Mouse (Mus musculus): ENCODE data around the gene Papss2. TPM values are rescaled to one million over a fixed set of nuclear protein-coding genes. Genes with fewer than 3 reads are reported as not detected.

The Papss2 gene
- total RNA-seq, 2 experiments from 2014 or later = 13.1 to 15.2 TPM

DNA sequence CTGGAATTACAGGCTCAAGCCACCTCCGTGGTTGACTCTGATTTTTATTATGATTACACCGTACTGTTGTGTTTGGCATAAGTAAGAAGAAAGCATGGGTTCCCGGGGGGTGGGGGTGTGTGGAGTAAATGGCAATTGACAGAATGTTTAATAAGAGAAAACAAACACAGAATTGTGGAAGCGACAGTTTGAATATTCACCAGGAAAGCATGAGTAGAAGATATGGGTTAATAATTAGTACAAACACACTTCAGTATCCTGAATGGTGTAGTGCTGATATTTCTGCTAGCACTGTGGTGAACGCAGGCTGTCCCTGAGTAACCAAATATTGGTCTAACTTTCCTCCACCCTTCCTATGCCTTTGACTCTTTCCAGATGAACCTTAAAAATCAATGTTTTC is 3.8 kb downstream of the Papss2 start:
- DNase-seq = no peak

DNA sequence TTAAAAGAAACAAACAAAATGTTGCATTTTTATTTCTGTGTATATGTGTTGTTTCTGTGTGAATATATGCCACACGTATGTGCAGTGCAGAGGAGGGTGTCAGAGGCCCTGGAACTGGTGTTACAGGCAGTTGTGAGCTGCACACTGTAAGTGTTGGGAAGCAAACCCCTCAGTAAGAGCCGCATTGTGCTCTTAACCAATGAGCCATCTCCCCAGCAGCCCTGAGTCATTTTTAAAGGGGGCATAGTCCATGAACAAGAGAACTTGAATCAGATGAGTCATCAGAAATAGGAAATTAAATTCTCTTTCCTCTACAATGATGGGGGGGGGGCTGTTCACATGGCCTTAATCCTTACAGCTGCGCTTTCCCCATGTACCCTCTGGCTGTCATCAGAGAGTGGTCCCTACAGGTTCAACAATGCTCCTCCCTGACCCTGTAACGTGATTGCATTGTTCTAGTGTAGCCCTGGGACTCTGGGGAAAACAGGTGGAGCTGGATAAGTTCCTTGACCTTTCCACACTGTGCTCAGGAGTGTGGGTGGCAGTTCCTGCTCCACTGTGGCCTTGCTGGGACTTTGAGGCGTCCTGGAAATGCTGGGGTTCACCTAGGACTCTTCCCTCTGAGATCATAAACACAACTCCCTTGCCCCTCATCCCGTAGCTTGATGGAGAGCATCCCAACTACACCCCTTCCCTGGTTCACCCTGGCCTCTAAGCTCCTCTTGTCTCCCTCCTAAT is 5.6 kb downstream of the Papss2 start:
- peak in 1 of 2 experiments; percentile 21 for DNase-seq

DNA sequence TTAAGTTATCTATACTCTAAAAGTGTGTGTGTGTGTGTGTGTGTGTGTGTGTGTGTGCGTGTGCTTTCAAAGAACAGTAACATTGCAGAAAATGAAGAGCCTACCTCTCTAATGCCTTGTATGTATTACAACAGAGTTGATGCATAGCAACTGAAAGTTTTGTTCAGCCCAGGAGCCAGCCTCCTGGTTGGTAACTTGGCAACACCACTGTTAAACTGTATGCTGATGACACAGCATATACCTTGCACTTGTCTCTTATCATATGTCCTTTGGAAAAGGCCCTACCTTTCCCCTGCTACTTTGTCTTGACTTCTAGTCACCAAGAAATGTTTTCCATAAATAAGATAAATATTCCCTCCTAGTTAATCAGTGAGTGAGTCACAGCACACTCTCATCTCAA is 7.9 kb downstream of the Papss2 start:
- DNase-seq = no peak

DNA sequence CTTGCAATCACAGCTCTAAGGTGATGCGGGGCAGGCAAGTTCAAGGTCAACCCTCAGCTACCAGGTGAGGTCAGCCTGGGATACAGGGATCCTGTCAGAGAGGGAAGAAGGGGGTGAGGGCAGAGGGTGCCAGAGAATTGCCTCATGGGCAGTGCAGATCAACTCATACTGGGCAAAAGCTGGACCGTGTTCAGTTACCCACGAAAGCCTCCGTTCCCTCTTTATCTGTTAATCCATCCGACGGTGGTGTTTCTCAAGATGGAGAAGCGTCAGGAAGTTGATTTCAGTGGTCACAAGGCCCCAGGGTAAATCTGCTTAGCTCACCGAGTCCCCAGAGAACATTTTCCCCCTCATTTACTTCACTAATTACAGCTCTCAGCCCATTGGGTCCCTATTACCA is 8.5 kb downstream of the Papss2 start:
- DNase-seq = no peak

DNA sequence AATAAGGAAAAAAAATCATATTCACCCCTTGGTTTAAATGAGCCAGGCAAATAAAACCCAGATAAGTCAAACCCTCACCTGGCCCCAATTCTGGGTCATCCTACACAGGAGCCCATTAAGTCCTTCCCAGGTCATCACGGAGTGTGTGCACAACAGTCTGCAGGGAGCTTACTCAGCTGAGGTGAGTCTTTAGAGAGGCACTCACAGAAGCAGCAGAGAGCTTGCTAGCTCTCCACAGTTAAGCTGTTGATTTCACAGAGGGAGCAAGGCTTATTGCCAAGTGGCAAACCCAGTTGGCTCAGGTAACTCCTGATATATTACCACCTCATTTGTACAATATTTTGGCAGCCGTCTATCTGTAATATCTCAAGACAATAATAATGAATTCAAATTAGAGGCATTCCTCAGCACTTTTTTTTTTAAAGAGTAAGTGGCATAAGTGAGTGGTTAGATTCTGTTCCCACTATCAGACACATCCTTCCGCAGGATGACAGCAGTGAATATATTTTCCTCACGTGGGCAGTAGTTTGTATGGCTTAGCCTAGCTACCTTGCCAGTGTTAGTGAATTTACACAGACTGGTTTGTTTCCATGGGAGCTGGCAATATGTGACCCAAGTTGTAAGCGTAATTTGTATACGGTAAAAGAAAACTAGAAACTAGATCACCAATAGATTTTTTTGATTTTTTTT is 9.1 kb downstream of the Papss2 start:
- no peak for DNase-seq

DNA sequence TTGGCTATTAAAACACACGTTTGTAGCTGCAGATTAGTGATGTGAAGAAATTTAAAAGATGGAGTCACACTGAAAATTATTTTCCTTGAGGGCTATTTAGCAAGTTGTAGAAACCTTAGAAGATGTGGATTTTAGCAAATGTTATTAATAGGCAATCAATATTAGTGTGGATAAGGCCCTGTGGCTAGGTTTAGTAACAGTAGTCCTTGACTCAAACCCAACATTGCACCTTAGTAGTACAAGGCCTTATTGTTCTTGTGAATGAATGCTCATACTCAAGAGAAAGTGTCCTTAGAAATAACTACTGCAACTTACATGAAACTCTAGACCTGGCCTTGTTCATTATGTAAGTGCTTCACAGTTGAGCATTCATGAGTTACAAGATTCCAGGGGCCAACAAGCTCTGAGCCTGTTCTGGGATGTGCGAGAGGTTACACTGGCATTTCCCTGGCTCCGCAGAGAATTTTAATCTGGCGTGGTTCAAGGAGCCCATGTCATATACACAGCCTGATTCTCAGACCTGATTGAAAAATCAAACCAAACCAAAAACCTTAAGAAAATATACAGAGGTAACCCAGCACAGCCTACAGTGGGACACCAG is 10.7 kb downstream of the Papss2 start:
- no peak for DNase-seq

DNA sequence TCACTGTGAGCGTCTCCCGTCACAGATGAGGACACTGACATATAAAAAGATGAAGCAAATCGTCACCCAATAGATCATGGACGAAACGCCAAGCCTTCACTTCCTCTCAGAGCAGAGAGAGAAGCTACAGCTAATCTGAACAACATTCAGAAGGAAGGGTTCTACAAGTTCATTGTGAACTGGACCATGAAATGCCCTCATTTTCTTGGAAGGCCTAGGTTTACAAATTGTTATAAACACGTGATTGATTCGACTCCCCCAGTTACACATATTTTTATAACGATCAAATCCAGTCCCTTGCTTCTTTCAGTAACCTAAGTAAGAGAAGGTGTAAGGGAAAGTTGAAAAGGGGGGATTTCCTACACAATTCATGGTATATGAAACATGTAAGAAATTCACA is 11.4 kb downstream of the Papss2 start:
- no peak for DNase-seq

DNA sequence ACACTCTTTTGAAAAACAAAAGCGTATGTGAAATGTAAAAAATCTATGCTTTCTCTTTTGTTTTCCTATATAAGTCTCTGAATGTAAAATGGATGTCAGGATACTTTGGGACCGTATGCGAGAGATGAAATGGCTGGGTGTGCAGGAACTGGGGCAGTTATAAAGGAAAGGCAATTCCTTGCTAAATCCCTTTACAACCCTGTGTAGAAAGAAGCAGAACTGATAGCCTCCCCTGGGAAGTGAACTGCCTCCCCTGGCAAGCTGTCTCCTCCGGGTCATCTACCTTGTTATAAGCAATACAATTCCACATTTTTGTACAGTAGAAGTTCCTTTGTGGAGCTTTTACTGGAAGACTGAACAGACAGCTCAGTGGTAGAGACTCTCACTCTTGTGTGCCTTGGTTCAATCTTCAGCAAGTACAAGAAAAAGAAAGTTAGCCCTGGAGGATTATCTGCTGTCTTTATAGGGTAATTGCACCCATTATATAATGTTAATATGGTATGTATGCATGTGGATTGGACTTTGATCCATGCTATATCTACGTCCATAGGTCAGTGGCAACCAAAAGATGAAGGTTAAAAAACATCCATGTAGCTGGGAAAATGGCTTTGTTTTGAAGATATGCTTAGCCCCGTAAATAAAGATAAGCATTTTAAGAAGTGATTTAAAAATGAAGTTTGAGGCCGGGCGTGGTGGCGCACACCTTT is 15.9 kb downstream of the Papss2 start:
- DNase-seq = no peak

DNA sequence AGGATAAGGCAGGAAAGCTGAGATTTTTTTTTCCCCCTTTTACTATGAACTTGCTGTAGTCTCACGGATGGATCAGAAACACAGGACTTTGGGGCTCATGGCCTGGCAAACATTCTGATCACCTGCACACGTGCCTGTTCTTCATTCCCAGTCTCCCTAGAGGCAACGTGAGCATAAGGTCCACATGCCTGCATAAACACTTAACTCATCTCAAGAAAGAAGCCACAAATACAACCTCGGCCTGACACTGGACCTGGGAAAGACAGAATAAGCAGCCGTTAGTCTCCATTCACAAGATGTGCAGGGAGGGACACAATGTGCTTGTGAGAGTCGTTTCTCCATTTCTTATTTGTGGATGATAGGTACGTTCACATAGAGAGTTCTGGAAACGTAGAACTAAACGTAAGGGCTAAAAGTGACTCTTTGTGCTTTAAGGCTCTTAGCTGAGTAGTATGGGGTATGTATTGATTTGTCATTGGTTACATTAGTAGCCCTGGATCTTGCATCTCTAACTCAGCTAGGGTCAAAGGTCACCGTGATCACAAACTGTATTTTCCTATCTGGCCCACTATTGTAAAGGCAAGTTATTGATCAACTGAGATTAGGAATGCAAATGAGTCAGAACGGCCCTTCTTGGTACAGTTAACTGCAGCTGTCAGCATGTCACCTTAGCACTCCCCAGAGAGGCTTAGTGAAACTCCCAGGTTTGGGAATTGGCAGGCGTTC is 18.6 kb downstream of the Papss2 start:
- DNase-seq = no peak

DNA sequence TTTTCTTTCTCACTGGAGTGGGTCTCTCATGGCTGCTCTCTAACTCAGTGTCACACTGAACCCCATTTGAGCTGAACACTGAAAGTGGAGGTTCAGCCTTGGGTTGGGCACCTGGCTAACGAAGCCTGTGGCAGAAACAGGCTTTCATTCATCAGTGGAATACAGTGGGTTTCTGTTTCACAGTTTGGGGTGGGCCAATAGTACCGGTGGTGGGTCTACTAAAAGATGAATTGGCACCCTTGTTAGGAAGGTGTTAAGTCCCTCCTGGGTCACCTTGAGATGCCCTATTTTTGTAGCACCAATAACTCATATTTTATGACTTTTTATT is 19.1 kb downstream of the Papss2 start:
- DNase-seq = no peak

DNA sequence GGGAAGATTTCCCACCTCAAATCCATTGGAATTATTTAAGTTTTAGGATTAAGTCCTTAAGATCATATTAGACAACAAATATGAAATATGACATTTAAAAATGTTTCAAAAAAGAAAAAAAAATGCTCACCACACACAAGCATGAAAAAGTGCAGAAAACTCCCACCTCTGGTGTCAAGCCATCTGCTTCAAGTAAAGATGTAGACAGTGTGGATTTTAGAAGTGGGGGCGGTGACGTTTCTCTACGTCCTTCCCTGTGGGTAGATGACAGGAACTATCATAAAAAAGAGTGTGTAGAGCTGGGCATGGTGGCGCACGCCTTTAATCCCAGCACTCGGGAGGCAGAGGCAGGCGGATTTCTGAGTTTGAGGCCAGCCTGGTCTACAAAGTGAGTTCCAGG is 21.1 kb downstream of the Papss2 start:
- DNase-seq = no peak

DNA sequence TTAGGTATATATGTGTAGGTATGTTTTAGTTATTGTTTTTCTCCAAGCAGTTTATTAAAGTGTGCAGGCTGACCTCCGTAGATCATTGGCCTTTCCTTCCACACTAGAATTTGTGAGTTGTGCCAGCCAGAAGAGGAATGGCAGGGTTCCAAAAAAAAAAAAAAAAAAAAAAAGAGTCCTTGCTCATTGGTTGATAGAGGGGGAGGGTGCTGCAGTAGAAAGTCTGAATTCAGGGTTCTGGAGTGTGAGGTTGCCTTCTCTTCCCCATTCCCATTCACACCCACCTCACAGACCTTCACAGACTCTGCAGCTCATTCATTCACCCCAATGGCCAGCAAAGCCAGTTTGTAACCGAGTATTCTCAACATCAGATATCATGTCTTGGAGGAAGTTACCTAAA is 24.1 kb downstream of the Papss2 start:
- no peak for DNase-seq

DNA sequence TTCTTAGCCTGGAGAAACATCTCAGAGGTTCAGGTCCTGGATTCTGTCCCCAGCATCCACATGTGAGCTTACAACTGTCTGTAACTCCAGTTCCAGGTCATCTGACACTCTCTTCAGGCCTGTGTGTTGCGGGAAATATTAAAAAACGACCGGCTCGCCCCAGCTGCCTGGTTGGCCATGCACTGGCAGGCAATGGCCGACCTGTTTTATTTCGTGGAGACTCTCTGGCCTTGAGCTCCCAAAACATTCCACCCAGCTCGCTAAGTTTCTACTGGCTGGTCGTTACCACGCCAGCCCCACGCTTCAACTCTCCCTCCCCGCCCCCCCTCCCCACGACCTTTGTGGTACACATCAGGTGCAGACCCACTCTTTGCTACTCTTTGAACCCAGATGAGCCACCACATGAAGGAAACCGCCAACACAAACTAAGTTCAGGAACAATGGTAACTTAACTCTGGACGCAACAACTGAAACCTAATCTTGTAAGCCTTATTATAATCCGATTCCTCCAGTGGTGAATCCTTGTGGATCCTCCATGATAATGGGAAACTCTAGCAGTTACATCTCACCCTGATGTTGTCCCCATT is 25.4 kb downstream of the Papss2 start:
- no peak for DNase-seq

DNA sequence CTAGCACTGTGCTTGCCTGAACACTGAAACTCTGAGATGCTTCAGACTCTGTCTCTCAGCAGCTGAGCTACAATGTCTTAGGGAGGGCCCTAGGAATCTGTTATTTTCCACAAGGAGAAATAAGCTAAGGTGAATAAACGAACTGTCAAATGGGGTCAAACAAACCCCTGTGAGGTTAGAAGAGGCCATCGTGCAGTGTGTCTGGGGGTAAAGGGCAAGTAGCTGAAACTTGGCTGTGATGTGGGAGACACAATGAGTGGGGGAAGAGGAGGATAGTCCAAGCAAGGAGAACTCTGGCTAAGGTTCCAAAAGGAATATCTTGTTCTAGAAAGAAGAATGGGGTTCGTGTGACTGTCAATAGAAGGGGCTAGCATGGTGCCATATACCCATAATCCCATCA is 26.6 kb downstream of the Papss2 start:
- no peak for DNase-seq

DNA sequence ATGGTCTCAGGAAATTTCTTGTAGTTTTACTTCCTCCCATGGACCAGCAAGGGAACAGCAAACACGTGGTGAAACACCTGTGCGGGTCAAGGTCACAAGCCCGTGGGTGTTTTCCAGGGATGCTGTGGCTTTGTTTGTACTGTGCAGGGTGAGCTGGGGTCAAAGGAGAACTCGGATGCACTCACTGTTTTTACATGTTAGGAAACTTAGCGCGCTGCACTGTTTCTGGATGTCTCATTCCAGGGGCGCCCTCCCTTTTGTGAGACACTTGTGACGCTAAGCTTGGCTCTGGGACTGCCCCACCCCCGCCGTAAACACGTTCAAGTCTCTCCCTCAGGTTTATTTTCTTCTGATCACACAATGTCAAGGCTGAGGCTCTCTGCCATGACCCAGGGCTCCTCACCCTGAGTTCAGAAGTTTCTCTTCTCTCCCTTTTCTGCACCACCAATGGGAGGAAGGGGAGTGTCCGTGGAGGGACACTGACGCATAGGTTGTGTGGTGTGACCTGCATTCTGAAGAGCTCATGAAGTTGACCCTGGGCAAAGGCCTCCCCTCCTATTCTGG is 31.3 kb downstream of the Papss2 start:
- no peak for DNase-seq

DNA sequence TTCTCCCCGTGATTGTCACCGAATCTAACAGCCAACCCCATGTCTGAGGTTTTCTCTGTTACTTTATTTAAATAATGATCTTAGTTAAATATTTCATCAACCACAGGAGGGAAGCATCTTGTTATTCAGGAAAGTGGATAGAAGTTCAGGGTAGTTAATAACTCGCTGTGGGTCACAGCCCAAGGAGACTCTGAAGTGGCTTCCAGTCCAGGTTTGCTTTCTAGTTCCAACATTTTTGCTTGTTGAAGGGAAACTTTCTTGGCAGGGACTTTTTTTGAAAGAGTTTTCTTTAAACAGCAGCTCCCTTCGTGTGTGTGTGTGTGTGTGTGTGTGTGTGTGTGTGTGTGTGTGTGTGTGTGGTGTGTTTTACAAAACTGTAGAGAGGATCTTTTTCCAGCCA is 32.0 kb downstream of the Papss2 start:
- no peak for DNase-seq

DNA sequence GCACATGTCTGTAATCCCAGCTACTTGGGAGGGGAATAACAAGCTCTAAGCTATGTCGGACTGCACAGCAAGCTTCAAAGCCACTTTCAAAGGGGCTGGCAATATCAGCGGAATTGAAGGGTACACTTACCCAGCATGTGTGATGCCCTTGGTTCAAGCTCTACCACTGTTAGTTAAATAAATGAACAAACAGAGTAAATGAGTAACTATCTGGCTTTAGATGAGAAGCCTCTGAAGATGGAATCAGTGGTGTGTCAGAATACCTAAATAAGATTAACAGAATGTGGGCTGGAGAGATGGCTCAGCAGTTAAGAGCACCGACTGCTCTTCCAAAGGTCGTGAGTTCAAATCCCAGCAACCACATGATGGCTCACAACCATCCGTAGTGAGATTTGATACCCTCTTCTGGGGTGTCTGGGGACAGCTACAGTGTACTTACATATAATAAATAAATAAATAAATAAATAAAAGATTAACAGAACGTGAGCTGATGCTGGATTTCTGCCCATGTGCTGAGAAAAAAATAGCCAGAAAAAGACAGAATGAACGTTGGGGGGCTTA is 33.1 kb downstream of the Papss2 start:
- DNase-seq = no peak

DNA sequence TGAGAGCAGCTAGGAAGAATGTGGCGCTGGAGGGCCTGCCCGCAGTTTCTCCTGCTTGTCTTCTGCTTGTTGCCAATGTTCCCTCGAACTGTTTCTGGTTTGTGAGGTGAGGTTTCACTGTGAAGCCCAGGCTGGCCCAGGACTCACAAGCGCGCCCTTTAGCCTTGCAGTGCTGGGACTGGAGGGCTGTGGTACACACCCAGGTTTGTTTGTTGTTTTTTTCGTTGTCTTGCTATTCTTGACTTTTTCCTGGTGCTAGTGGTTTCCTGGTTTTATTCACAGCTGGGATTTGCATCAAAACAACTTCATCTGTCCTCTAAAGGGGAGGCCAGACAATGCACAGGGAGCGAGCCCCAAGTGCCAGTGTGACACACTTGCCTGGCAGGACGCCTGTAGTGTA is 39.3 kb downstream of the Papss2 start:
- peak; percentile 25 to 62 for DNase-seq

DNA sequence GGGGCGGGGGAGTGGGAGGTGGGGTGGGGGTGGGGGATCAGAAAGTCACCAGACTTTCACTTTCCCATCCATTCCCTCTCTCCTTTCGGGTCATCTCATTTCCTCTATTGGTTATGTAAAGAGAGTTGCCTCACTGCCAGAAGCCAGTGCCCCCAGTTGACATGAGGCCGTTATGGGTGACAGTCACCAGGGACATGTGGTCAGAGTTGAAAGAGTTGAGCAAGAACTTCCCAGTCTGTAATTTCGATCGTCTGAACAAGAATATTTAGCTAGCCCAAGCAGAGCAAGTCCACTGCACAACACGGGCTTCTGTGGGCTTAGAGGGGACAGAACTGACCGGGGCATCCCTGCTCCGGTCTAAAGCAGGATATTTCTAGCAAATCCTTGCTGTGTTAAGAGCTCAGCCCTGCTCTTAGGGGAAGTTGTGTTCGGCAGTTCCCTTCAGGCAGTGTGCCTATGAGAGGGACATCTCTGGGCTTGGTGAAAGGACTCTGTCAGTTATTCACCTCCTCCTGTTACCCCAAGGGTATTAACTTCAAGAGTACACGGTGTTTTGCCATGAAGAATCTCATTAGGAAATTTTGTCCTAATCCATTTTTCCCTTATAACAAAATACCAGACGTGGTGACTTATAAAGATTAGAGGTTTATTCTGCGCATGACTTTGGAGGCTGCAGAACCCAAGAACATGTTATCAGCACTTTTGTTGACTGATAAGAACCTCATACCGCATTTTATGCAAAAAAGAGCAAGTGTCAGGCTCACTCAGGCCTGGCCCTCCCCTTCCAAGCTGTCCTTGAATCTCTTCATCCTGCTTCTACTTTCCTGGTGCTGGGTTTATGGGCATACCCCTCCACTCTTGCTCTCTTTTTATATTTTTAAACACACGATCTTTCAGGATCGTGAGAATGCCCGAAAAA is 42.0 kb downstream of the Papss2 start:
- DNase-seq = peak; percentile 44 to 56

DNA sequence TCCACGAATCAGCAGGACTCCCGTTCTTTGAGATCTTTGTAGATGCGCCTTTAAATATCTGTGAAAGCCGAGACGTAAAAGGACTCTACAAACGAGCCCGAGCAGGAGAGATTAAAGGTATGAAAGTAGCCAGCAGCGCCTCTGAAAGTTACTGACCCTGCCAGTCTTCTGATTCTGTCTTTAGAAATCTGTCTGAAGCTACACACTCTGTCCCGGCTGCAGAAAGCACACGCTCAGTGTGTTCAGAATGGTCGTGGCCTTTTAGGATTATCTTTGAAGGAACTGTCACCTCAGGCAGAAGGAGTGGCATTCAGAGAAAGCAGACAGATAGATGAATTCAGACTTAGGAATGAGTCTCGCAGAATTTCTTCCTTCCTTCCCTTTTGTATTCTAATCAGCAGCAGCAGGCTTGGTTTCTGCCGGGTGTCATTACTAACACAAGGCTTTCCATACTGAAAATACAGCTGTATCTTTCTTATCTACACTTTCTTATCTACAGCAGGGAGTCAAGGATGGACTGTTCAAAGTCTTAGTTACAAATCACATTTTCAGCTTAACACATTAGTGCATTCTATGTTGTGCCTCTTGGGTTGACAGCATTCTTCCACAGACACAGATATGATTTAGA is 42.8 kb downstream of the Papss2 start:
- no peak for DNase-seq
